Mouse (Mus musculus): ENCODE measurements around the gene Apold1. TPM values are rescaled to one million over a fixed set of nuclear protein-coding genes. Genes with fewer than 3 reads are reported as not detected.

The Apold1 gene
- polyA plus RNA-seq, 1 experiment: 1.1 TPM

DNA sequence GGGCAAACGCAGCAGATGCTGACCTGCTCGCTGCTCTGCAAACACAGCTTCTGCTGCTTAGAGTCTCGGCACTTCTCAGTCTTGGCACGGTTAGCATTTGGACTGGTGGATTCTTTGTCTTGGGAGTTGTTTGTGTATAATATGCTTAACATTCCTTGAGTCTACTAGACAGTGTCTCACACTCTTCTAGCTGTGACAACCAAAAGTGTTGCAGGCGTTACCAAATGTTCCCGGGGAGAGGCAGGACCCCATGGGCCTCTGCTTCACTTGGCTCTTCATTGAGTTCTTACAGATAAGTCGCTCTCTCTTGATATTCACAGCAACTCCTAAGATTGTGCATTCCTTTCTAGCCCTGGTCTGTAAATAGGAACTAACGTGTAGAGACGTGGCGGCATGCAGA lies 38.0 kb downstream of the Apold1 start:
- Histone ChIP-seq H3K4me3 (ENCODE audit: control insufficient read depth, insufficient read depth, low read length) (no peak overlapping the region), H3K27ac (ENCODE audit: control insufficient read depth, insufficient read depth, low read length) (no peak overlapping the region), H3K27me3 (ENCODE audit: control insufficient read depth, insufficient read depth, low read length) (no peaks in the 10 kb centered on the region), H3K4me1 (replicated peaks; ENCODE audit: control insufficient read depth, insufficient read depth, low read length) (no peaks in the 10 kb centered on the region), H3K36me3 (ENCODE audit: control insufficient read depth, insufficient read depth, low read length) (peaks cover 96% of the 10 kb centered on the region)
- TF ChIP-seq POLR2A (IDR thresholded peaks at IDR 0.05; ENCODE audit: control insufficient read depth, extremely low read depth, insufficient read depth, low read length, poor library complexity) (no peak), CTCF (IDR thresholded peaks at IDR 0.05; ENCODE audit: borderline replicate concordance, control insufficient read depth, extremely low read depth, insufficient read depth, low read length, poor library complexity) (no peak)
- DNase-seq: no peak
- 97% methylated on average over 10 of the region's 10 CpGs for WGBS

GRCm38 (mm10) chr6:135021633-135022032 lies 40.1 kb downstream of the Apold1 start:
- H3K4me3 ChIP-seq (ENCODE audit: control insufficient read depth, insufficient read depth, low read length): no peak overlapping the region
- H3K27me3 ChIP-seq (ENCODE audit: control insufficient read depth, insufficient read depth, low read length): no peaks in the 10 kb centered on the region
- TF ChIP-seq CTCF (IDR thresholded peaks at IDR 0.05; ENCODE audit: borderline replicate concordance, control insufficient read depth, extremely low read depth, insufficient read depth, low read length, poor library complexity): no peak
- no peak for TF ChIP-seq POLR2A (IDR thresholded peaks at IDR 0.05; ENCODE audit: control insufficient read depth, extremely low read depth, insufficient read depth, low read length, poor library complexity)
- no peak overlapping the region for H3K27ac ChIP-seq (ENCODE audit: control insufficient read depth, insufficient read depth, low read length)
- WGBS: 98% methylated on average over 3 of the region's 3 CpGs
- no peak for DNase-seq
- peaks cover 78% of the 10 kb centered on the region for H3K36me3 ChIP-seq (ENCODE audit: control insufficient read depth, insufficient read depth, low read length)
- H3K4me1 ChIP-seq (replicated peaks; ENCODE audit: control insufficient read depth, insufficient read depth, low read length): no peaks in the 10 kb centered on the region

GRCm38 (mm10) chr6:135023379-135023778 lies 41.9 kb downstream of the Apold1 start:
- Histone ChIP-seq H3K36me3 (ENCODE audit: control insufficient read depth, insufficient read depth, low read length) (peaks cover 61% of the 10 kb centered on the region), H3K27ac (ENCODE audit: control insufficient read depth, insufficient read depth, low read length) (no peak overlapping the region), H3K4me1 (replicated peaks; ENCODE audit: control insufficient read depth, insufficient read depth, low read length) (no peaks in the 10 kb centered on the region), H3K4me3 (ENCODE audit: control insufficient read depth, insufficient read depth, low read length) (no peak overlapping the region), H3K27me3 (ENCODE audit: control insufficient read depth, insufficient read depth, low read length) (no peaks in the 10 kb centered on the region)
- TF ChIP-seq POLR2A (IDR thresholded peaks at IDR 0.05; ENCODE audit: control insufficient read depth, extremely low read depth, insufficient read depth, low read length, poor library complexity): no peak
- TF ChIP-seq CTCF (IDR thresholded peaks at IDR 0.05; ENCODE audit: borderline replicate concordance, control insufficient read depth, extremely low read depth, insufficient read depth, low read length, poor library complexity): no peak
- WGBS: 97% methylated on average over 14 of the region's 14 CpGs
- no peak for DNase-seq

DNA sequence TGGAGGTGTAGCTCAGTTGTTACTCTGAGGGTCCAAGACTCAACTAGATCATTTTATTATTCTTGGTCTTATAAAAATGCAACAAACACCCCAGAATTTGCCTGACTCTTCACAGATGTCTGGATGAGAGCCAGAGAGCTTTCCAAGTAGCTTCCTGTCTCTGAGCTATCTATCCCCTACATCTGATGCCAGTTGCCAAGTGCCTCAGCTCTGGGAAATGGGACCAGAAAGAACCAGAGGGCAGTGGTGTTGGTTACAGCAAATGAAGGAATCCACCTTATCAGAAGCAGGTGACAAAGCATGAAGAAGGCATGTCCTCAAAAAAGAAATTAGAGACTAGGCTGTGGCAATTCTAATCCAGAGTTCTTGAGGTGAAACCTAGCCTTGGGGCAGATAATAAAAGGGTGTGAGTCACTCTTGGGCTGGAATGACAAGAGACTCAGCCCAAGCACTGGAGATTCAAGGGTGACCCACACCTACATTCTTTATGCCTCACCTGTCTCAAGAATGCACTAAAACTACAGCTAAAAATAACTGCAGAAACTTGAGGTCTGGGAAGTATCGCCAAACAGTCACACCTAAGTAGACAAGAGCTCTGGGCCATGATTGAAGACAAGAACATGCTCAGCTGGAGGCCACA lies 43.4 kb downstream of the Apold1 start:
- H3K27me3 ChIP-seq (ENCODE audit: control insufficient read depth, insufficient read depth, low read length): no peaks in the 10 kb centered on the region
- no peak for DNase-seq
- TF ChIP-seq CTCF (IDR thresholded peaks at IDR 0.05; ENCODE audit: borderline replicate concordance, control insufficient read depth, extremely low read depth, insufficient read depth, low read length, poor library complexity) (no peak), POLR2A (IDR thresholded peaks at IDR 0.05; ENCODE audit: control insufficient read depth, extremely low read depth, insufficient read depth, low read length, poor library complexity) (no peak)
- WGBS: 94% methylated on average over 1 of the region's 1 CpGs
- H3K36me3 ChIP-seq (ENCODE audit: control insufficient read depth, insufficient read depth, low read length): peaks cover 46% of the 10 kb centered on the region
- H3K4me3 ChIP-seq (ENCODE audit: control insufficient read depth, insufficient read depth, low read length): no peak overlapping the region
- H3K4me1 ChIP-seq (replicated peaks; ENCODE audit: control insufficient read depth, insufficient read depth, low read length): no peaks in the 10 kb centered on the region
- no peak overlapping the region for H3K27ac ChIP-seq (ENCODE audit: control insufficient read depth, insufficient read depth, low read length)

DNA sequence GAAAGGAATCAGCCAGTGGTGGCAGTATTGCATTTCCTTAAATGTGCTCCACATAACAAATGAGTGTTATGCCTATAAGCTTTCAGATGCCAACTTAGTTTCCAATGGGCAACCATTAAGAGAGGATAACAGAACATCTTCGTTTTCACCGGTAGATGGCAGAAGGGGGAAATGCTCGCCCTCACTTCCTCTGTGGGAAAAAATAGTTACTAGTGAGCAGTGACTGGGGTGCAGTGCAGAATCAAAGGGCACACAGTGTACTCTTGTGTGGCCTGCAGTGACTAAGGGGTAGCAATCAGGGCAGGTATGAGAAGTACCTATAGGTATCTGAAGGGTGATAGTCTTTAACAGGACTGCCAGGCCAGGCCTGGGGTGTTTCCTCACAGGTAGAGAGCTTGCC lies 44.7 kb downstream of the Apold1 start:
- Histone ChIP-seq H3K27ac (ENCODE audit: control insufficient read depth, insufficient read depth, low read length) (no peak overlapping the region), H3K4me1 (replicated peaks; ENCODE audit: control insufficient read depth, insufficient read depth, low read length) (no peaks in the 10 kb centered on the region)

GRCm38 (mm10) chr6:135026755-135027154 lies 45.2 kb downstream of the Apold1 start:
- WGBS: 83% methylated on average over 2 of the region's 2 CpGs
- Histone ChIP-seq H3K4me1 (replicated peaks; ENCODE audit: control insufficient read depth, insufficient read depth, low read length) (no peaks in the 10 kb centered on the region), H3K27ac (ENCODE audit: control insufficient read depth, insufficient read depth, low read length) (no peak overlapping the region), H3K36me3 (ENCODE audit: control insufficient read depth, insufficient read depth, low read length) (peaks cover 27% of the 10 kb centered on the region), H3K4me3 (ENCODE audit: control insufficient read depth, insufficient read depth, low read length) (no peak overlapping the region), H3K27me3 (ENCODE audit: control insufficient read depth, insufficient read depth, low read length) (no peaks in the 10 kb centered on the region)
- no peak for DNase-seq
- TF ChIP-seq POLR2A (IDR thresholded peaks at IDR 0.05; ENCODE audit: control insufficient read depth, extremely low read depth, insufficient read depth, low read length, poor library complexity): no peak
- TF ChIP-seq CTCF (IDR thresholded peaks at IDR 0.05; ENCODE audit: borderline replicate concordance, control insufficient read depth, extremely low read depth, insufficient read depth, low read length, poor library complexity): no peak

More for the DNA sequence above, 44.7 kb downstream of the Apold1 start:
- TF ChIP-seq CTCF (IDR thresholded peaks at IDR 0.05; ENCODE audit: borderline replicate concordance, control insufficient read depth, extremely low read depth, insufficient read depth, low read length, poor library complexity) (no peak), POLR2A (IDR thresholded peaks at IDR 0.05; ENCODE audit: control insufficient read depth, extremely low read depth, insufficient read depth, low read length, poor library complexity) (no peak)
- peak; percentile 26 for DNase-seq
- Histone ChIP-seq H3K36me3 (ENCODE audit: control insufficient read depth, insufficient read depth, low read length) (peaks cover 32% of the 10 kb centered on the region), H3K27me3 (ENCODE audit: control insufficient read depth, insufficient read depth, low read length) (no peaks in the 10 kb centered on the region), H3K4me3 (ENCODE audit: control insufficient read depth, insufficient read depth, low read length) (no peak overlapping the region)
- WGBS: 2% methylated on average over 3 of the region's 3 CpGs

- no peak overlapping the region for H3K4me3 ChIP-seq (ENCODE audit: control insufficient read depth, insufficient read depth, low read length)
- no peaks in the 10 kb centered on the region for H3K27me3 ChIP-seq (ENCODE audit: control insufficient read depth, insufficient read depth, low read length)
- no peak overlapping the region for H3K27ac ChIP-seq (ENCODE audit: control insufficient read depth, insufficient read depth, low read length)
- H3K4me1 ChIP-seq (replicated peaks; ENCODE audit: control insufficient read depth, insufficient read depth, low read length): no peaks in the 10 kb centered on the region
- TF ChIP-seq CTCF (IDR thresholded peaks at IDR 0.05; ENCODE audit: borderline replicate concordance, control insufficient read depth, extremely low read depth, insufficient read depth, low read length, poor library complexity): no peak
- no peak for TF ChIP-seq POLR2A (IDR thresholded peaks at IDR 0.05; ENCODE audit: control insufficient read depth, extremely low read depth, insufficient read depth, low read length, poor library complexity)
- DNase-seq: no peak
- 28% methylated on average over 4 of the region's 4 CpGs for WGBS
- H3K36me3 ChIP-seq (ENCODE audit: control insufficient read depth, insufficient read depth, low read length): peaks cover 6% of the 10 kb centered on the region
Observed at GRCm38 (mm10) chr6:135029246-135029645, 47.7 kb downstream of the Apold1 start.

Other genes starting within 250 kb of the Apold1 start
- 12.7 and 14.4 TPM in 2 replicates for gene Dusp16, start 189.1 kb upstream of the Apold1 start, polyA plus RNA-seq (2012; rRNA removed)
- 10.7 and 13.3 TPM in 2 replicates for gene Crebl2, start 151.6 kb upstream of the Apold1 start, polyA plus RNA-seq (2012; rRNA removed)
- 14.7 and 15.6 TPM in 2 replicates for gene Gpr19, start 83.1 kb upstream of the Apold1 start, polyA plus RNA-seq (2012; rRNA removed)
- 65.2 and 82.5 TPM in 2 replicates for gene Cdkn1b, start 61.3 kb upstream of the Apold1 start, polyA plus RNA-seq (2012; rRNA removed)
- 83.8 and 96.2 TPM in 2 replicates for gene Ddx47, start 29.9 kb downstream of the Apold1 start, polyA plus RNA-seq (2012; rRNA removed)
- 2.2 and 3.7 TPM in 2 replicates for gene Gprc5a, start 83.9 kb downstream of the Apold1 start, polyA plus RNA-seq (2012; rRNA removed)
- gene Gprc5d, start 136.6 kb downstream of the Apold1 start, polyA plus RNA-seq (2012; rRNA removed): 0.22 and 0.59 TPM in 2 replicates
- 42.1 TPM in 2 replicates for gene Fam234b, start 216.3 kb downstream of the Apold1 start, polyA plus RNA-seq (2012; rRNA removed)
- gene Hebp1, start 216.3 kb downstream of the Apold1 start, polyA plus RNA-seq (2012; rRNA removed): 26.4 and 34.1 TPM in 2 replicates